Mouse (Mus musculus): ENCODE results near the gene Cdc45. TPM values are rescaled to one million over a fixed set of nuclear protein-coding genes. Genes with fewer than 3 reads are reported as not detected.

Cdc45 gene
- polyA plus RNA-seq, 1 experiment from 2014 or later = 41.5 TPM

DNA sequence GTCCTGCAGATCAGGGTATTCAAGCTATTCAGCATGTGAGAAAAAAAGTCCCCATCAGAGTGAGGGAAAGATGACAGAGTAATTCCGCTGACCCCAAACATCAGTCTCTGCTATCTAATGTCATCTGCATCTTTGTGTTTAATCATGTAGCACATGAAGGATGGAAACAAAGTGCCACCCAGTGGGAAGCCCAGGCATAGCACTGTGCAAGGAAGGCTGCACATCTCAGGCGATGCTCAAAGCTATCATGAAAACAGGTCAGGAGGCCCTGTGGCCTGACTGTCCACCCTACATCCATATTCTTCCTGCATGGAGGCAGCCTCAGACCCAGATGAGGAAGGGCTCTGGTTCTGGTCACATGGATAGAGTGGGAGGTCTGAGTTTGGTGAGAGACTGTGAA is 12.9 kb downstream of the Cdc45 start:
- peaks cover 24% of the 10 kb centered on the region for H3K36me3 ChIP-seq (ENCODE audit: control insufficient read depth, insufficient read depth, low read length)

DNA sequence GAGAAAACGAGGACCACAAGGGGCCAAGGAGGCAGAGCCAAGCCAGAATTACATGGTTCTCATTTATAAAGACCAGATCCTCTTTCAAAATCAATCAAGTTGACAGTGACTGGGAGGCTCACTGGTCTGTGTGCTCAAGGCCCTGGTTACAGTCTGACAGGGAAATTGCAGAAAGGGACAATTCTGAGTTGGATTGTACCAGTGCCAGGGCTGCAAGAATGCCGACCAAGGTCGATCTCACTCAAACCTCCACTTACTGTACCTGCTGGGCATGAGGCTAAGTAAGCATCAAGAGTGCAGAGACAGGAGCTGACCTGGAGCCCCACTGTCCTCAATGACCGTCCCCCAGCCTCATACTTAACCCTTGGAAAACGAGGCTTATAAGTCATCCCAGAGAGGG is 13.6 kb downstream of the Cdc45 start:
- Histone ChIP-seq H3K9ac (ENCODE audit: low read depth, low read length) (no peak overlapping the region), H3K27me3 (ENCODE audit: control insufficient read depth, insufficient read depth, low read length) (no peaks in the 10 kb centered on the region), H3K9me3 (replicated peaks; ENCODE audit: control insufficient read depth, low read length) (no peaks in the 10 kb centered on the region), H3K27ac (ENCODE audit: low read depth, low read length) (no peak overlapping the region), H3K36me3 (ENCODE audit: control insufficient read depth, insufficient read depth, low read length) (peaks cover 24% of the 10 kb centered on the region), H3K4me3 (ENCODE audit: low read depth, low read length) (no peak overlapping the region), H3K4me2 (no peak overlapping the region), H3K4me1 (ENCODE audit: control insufficient read depth, insufficient read depth, low read length) (no peaks in the 10 kb centered on the region)
- WGBS (ENCODE audit: insufficient replicate concordance) = 91% methylated on average over 5 of the region's 5 CpGs
- ATAC-seq (replicated peaks; ENCODE audit: insufficient number of reproducible peaks, low FRiP score, low TSS enrichment) = no peak

More for the DNA sequence above, 12.9 kb downstream of the Cdc45 start:
- H3K27me3 ChIP-seq (ENCODE audit: control insufficient read depth, insufficient read depth, low read length) = no peaks in the 10 kb centered on the region
- 79% methylated on average over 2 of the region's 2 CpGs for WGBS (ENCODE audit: insufficient replicate concordance)
- no peak overlapping the region for H3K4me2 ChIP-seq
- H3K4me1 ChIP-seq (ENCODE audit: control insufficient read depth, insufficient read depth, low read length) = no peaks in the 10 kb centered on the region
- no peak overlapping the region for H3K9ac ChIP-seq (ENCODE audit: low read depth, low read length)
- H3K4me3 ChIP-seq (ENCODE audit: low read depth, low read length) = no peak overlapping the region
- no peaks in the 10 kb centered on the region for H3K9me3 ChIP-seq (replicated peaks; ENCODE audit: control insufficient read depth, low read length)
- H3K27ac ChIP-seq (ENCODE audit: low read depth, low read length) = no peak overlapping the region
- ATAC-seq (replicated peaks; ENCODE audit: insufficient number of reproducible peaks, low FRiP score, low TSS enrichment) = no peak

DNA sequence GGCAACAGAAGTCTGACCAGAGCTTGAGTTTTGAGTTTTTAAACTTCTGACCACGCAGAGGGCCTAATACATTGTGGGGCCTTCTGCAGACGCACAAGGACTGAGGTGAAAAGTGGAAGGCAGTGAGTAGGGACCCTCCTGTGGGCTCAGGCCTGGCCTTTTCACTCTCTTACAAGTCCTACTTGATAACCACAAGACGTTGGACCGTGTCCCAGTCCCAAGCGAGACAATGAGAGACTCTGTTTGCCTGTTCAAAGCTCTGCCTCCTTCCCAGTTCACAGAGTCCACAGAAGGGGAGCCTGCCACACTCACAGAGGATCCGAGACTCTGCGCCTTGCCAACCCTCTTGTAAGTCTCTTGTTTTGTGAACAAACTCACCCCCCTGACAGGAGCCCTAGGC is 15.1 kb downstream of the Cdc45 start:
- no peak overlapping the region for H3K27ac ChIP-seq (ENCODE audit: low read depth, low read length)
- H3K9me3 ChIP-seq (replicated peaks; ENCODE audit: control insufficient read depth, low read length) = no peaks in the 10 kb centered on the region
- no peak overlapping the region for H3K4me2 ChIP-seq
- H3K4me3 ChIP-seq (ENCODE audit: low read depth, low read length) = no peak overlapping the region
- H3K27me3 ChIP-seq (ENCODE audit: control insufficient read depth, insufficient read depth, low read length) = no peaks in the 10 kb centered on the region
- H3K4me1 ChIP-seq (ENCODE audit: control insufficient read depth, insufficient read depth, low read length) = no peaks in the 10 kb centered on the region
- no peak overlapping the region for H3K9ac ChIP-seq (ENCODE audit: low read depth, low read length)
- WGBS (ENCODE audit: insufficient replicate concordance) = 94% methylated on average over 7 of the region's 7 CpGs
- ATAC-seq (replicated peaks; ENCODE audit: insufficient number of reproducible peaks, low FRiP score, low TSS enrichment) = no peak
- H3K36me3 ChIP-seq (ENCODE audit: control insufficient read depth, insufficient read depth, low read length) = peaks cover 25% of the 10 kb centered on the region

DNA sequence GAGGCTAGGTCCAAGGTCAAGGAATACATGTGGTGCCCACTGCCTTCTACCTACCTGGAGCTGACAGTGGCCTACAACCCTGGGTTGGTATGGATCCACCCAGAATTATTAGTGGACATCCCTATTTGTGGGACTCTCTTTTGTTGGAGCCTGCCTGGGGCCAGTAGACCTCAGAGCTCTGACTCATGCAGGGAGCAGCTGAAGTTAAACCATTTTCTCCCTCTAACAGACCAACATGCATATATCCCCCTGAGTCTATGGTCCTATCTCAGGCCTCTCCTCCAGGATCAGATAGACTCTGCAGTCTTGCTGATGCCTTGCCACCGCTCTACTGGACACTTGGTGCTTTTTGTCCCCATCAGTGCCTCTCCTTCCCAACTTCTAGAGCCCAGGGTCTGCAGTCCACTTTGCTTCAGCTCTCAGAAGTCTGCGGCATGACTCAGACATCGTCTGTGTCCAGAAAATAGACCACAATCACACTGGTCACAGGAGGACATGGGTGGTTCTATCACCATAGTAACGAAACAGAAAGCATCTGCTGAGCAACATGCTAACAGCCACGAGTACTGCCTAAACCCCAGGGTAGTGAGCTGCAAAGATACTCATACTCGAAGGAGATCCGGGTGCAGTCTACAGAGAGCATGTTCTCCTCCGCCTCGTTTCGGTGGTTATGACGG is 16.4 kb downstream of the Cdc45 start:
- H3K4me3 ChIP-seq (ENCODE audit: low read depth, low read length) = no peak overlapping the region
- no peak overlapping the region for H3K4me2 ChIP-seq
- H3K36me3 ChIP-seq (ENCODE audit: control insufficient read depth, insufficient read depth, low read length) = peaks cover 17% of the 10 kb centered on the region
- no peak for ATAC-seq (replicated peaks; ENCODE audit: insufficient number of reproducible peaks, low FRiP score, low TSS enrichment)
- 93% methylated on average over 11 of the region's 11 CpGs for WGBS (ENCODE audit: insufficient replicate concordance)
- H3K4me1 ChIP-seq (ENCODE audit: control insufficient read depth, insufficient read depth, low read length) = no peaks in the 10 kb centered on the region
- no peaks in the 10 kb centered on the region for H3K27me3 ChIP-seq (ENCODE audit: control insufficient read depth, insufficient read depth, low read length)
- H3K9ac ChIP-seq (ENCODE audit: low read depth, low read length) = no peak overlapping the region
- no peak overlapping the region for H3K27ac ChIP-seq (ENCODE audit: low read depth, low read length)
- no peaks in the 10 kb centered on the region for H3K9me3 ChIP-seq (replicated peaks; ENCODE audit: control insufficient read depth, low read length)

DNA sequence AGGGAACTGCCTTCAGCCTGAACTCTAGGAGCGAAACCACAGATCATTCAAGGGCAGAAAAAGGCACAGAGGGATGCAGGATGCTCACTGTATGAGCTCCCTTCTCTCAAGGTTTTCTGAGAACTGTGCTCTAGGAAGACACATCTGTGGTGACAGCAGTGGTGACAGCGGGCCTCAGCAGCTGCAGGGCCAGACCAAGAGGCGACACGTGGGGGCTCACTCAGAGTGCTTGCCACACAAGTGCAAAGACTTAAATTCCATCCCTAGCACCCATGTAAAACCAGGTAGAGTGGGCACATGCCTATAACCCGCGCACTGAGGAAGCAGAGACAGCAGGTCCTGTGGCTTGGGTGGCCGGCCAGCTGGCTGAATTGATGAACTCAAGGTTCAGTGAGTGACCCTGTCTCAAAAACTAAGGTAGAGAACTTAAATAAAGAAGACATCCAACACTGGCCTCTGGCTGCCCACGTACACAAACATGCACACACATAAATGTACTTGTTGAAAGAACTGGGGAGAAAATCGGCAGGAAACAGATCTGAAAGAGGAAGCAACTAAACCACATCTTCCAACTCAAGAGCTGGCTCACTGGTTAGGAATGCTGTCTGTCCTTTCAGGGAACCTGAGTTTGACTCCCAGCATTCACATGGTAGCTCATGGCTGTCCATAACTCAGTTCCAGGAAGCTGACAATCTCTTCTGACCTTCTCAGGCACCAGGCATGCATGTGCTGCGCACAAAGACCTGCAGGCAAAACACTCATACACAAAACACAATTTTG is 23.0 kb downstream of the Cdc45 start:
- Histone ChIP-seq H3K9ac (ENCODE audit: low read depth, low read length) (no peak overlapping the region), H3K4me3 (ENCODE audit: low read depth, low read length) (no peak overlapping the region), H3K4me1 (ENCODE audit: control insufficient read depth, insufficient read depth, low read length) (no peaks in the 10 kb centered on the region), H3K27me3 (ENCODE audit: control insufficient read depth, insufficient read depth, low read length) (no peaks in the 10 kb centered on the region), H3K36me3 (ENCODE audit: control insufficient read depth, insufficient read depth, low read length) (peaks cover 13% of the 10 kb centered on the region), H3K9me3 (replicated peaks; ENCODE audit: control insufficient read depth, low read length) (no peaks in the 10 kb centered on the region), H3K4me2 (no peak overlapping the region), H3K27ac (ENCODE audit: low read depth, low read length) (no peak overlapping the region)
- no peak for ATAC-seq (replicated peaks; ENCODE audit: insufficient number of reproducible peaks, low FRiP score, low TSS enrichment)
- 82% methylated on average over 10 of the region's 10 CpGs for WGBS (ENCODE audit: insufficient replicate concordance)

DNA sequence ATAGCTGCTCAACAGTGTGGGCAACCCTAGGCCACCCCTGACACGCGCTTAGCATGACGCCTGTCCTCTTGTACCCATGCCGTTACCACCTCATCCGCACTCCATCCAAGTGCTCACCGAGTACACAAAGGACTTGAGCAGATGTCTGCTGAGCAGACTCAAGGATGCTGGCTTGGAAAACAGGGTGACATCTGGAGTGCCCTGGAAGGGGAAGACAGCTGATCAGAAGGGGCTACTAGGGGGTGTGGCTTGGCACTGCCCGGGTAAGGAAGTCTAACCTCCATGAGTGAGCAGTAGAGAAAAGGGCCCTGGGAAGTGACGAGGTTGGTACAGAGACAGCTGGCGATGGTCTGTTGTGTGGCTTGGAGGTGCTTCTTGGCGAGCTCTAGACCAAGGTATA is 25.1 kb downstream of the Cdc45 start:
- Histone ChIP-seq H3K4me1 (ENCODE audit: control insufficient read depth, insufficient read depth, low read length) (no peaks in the 10 kb centered on the region), H3K36me3 (ENCODE audit: control insufficient read depth, insufficient read depth, low read length) (peaks cover 11% of the 10 kb centered on the region), H3K4me2 (no peak overlapping the region), H3K9ac (ENCODE audit: low read depth, low read length) (no peak overlapping the region), H3K27me3 (ENCODE audit: control insufficient read depth, insufficient read depth, low read length) (no peaks in the 10 kb centered on the region), H3K9me3 (replicated peaks; ENCODE audit: control insufficient read depth, low read length) (no peaks in the 10 kb centered on the region), H3K27ac (ENCODE audit: low read depth, low read length) (no peak overlapping the region), H3K4me3 (ENCODE audit: low read depth, low read length) (no peak overlapping the region)
- 92% methylated on average over 10 of the region's 10 CpGs for WGBS (ENCODE audit: insufficient replicate concordance)
- no peak for ATAC-seq (replicated peaks; ENCODE audit: insufficient number of reproducible peaks, low FRiP score, low TSS enrichment)

DNA sequence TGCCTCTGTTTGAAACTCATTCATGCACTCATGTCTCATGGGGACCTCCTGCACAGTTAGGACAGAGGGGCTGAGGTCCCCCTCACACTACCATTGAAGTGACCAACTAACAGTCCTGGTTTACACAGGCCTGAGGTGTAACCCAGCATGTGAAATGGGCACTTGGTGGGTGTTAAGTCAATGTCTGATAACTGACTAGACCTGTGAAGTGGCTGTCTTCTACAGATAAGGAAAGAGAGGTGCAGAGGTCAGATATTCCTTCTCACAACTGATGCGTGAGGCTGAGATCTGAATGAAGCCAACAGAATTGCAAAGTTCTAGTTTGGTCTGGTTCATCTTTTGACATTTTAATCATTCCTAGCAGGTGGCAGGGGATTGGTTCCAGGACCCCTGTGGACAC is 26.3 kb downstream of the Cdc45 start:
- no peak overlapping the region for H3K4me3 ChIP-seq (ENCODE audit: low read depth, low read length)
- H3K4me1 ChIP-seq (ENCODE audit: control insufficient read depth, insufficient read depth, low read length) = no peaks in the 10 kb centered on the region
- no peak overlapping the region for H3K9ac ChIP-seq (ENCODE audit: low read depth, low read length)
- no peaks in the 10 kb centered on the region for H3K27me3 ChIP-seq (ENCODE audit: control insufficient read depth, insufficient read depth, low read length)
- ATAC-seq (replicated peaks; ENCODE audit: insufficient number of reproducible peaks, low FRiP score, low TSS enrichment) = no peak
- 49% methylated on average over 1 of the region's 1 CpGs for WGBS (ENCODE audit: insufficient replicate concordance)
- H3K36me3 ChIP-seq (ENCODE audit: control insufficient read depth, insufficient read depth, low read length) = peaks cover 11% of the 10 kb centered on the region
- H3K9me3 ChIP-seq (replicated peaks; ENCODE audit: control insufficient read depth, low read length) = no peaks in the 10 kb centered on the region
- H3K4me2 ChIP-seq = no peak overlapping the region
- no peak overlapping the region for H3K27ac ChIP-seq (ENCODE audit: low read depth, low read length)

DNA sequence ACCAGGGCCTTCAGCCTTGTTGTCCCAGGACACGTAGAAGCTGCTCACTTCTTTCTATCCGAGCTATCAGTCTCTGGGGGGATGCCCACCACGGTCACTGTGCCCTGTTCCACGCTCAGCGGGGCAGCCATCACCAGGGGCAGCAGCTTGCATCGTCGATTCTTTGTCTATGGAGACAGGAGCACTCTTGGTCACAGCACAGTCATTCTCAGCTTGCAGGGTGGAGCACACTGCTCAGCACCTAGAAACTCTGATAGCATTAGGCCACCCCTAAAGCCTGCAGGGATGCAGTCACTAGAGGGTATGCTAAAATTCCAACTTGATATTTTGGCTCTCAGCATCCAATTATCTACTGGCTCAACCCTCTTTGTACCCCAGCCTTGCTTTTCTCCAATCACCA is 26.8 kb downstream of the Cdc45 start:
- Histone ChIP-seq H3K4me1 (ENCODE audit: control insufficient read depth, insufficient read depth, low read length) (no peaks in the 10 kb centered on the region), H3K9ac (ENCODE audit: low read depth, low read length) (no peak overlapping the region), H3K4me2 (no peak overlapping the region), H3K27me3 (ENCODE audit: control insufficient read depth, insufficient read depth, low read length) (no peaks in the 10 kb centered on the region), H3K4me3 (ENCODE audit: low read depth, low read length) (no peak overlapping the region), H3K36me3 (ENCODE audit: control insufficient read depth, insufficient read depth, low read length) (peaks cover 12% of the 10 kb centered on the region), H3K9me3 (replicated peaks; ENCODE audit: control insufficient read depth, low read length) (no peaks in the 10 kb centered on the region), H3K27ac (ENCODE audit: low read depth, low read length) (no peak overlapping the region)
- 94% methylated on average over 7 of the region's 7 CpGs for WGBS (ENCODE audit: insufficient replicate concordance)
- ATAC-seq (replicated peaks; ENCODE audit: insufficient number of reproducible peaks, low FRiP score, low TSS enrichment) = no peak

DNA sequence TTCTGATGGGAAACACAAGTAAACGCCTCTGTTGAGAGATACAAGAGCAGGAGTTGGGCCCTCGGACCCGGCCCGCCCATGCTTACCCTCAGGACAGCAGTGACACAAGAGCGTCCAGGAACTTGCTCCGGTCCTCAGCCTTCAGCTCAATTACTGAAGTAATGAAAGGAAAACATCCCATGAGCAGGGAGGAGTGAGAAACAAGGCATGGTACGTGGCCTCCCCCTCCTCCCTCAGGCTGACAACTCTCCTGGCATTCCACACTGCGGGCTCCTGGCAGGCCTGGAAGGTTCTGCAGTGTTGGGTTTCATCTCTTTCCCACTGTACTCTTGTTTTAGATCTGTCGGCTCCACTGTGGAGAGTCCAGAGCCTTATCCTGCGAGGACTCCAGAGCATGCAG is 30.0 kb downstream of the Cdc45 start:
- Histone ChIP-seq H3K4me2 (no peak overlapping the region), H3K36me3 (ENCODE audit: control insufficient read depth, insufficient read depth, low read length) (peaks cover 13% of the 10 kb centered on the region)
- WGBS (ENCODE audit: insufficient replicate concordance) = 84% methylated on average over 10 of the region's 10 CpGs

More for the DNA sequence above, 30.0 kb downstream of the Cdc45 start:
- Histone ChIP-seq H3K4me1 (ENCODE audit: control insufficient read depth, insufficient read depth, low read length) (peaks cover 6% of the 10 kb centered on the region; the same call in 1 of the 2 replicates), H3K27ac (ENCODE audit: low read depth, low read length) (no peak overlapping the region), H3K9me3 (replicated peaks; ENCODE audit: control insufficient read depth, low read length) (no peaks in the 10 kb centered on the region), H3K9ac (ENCODE audit: low read depth, low read length) (no peak overlapping the region), H3K4me3 (ENCODE audit: low read depth, low read length) (no peak overlapping the region), H3K27me3 (ENCODE audit: control insufficient read depth, insufficient read depth, low read length) (peaks cover 27% of the 10 kb centered on the region)
- no peak for ATAC-seq (replicated peaks; ENCODE audit: insufficient number of reproducible peaks, low FRiP score, low TSS enrichment)

All from heart, embryonic 11.5 days (tissue).